Mouse (Mus musculus) layer of hippocampus, postnatal 36 days (tissue): ENCODE results near the gene Hexa. TPM values are rescaled to one million over a fixed set of nuclear protein-coding genes. Genes with fewer than 3 reads are reported as not detected.

Experiments used
- DNase-seq, 2 experiments: peaks; one replicate each; pipeline ENCODE4 v3.0.0; 2022
- total RNA-seq, 2 experiments: library from RNA; stranded (reverse); gene quantifications; 2 replicates each; pipeline ENCODE4 v1.2.3; 2021

The Hexa gene
- total RNA-seq, 2 experiments from 2014 or later, result 50.9 to 51.6 TPM

DNA sequence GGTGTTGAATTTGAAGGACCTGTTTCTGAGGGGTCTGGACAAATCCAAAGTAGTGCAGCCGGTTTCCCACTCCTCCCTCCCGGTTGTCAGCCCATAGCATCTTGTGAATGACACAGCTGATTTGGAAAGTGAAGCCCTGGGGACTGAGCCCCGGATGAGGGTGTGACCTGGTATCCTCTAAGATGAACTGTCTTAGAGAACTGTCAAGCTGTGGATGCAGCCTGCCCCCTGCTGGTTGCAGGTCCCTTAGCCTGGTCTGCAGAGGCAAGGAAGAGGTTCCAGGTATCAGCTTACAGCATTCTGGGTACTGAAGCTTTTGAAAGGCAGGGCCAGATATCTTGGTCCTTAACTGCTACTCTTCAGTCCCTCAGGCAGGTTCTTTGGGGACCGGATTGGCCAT, 26.3 kb downstream of the Hexa start:
- DNase-seq, result peak in 1 of 2 experiments; percentile 61

- peak; percentile 55 to 58 for DNase-seq
Observed at GRCm38 (mm10) chr9:59567111-59567510, 27.8 kb downstream of the Hexa start.

DNA sequence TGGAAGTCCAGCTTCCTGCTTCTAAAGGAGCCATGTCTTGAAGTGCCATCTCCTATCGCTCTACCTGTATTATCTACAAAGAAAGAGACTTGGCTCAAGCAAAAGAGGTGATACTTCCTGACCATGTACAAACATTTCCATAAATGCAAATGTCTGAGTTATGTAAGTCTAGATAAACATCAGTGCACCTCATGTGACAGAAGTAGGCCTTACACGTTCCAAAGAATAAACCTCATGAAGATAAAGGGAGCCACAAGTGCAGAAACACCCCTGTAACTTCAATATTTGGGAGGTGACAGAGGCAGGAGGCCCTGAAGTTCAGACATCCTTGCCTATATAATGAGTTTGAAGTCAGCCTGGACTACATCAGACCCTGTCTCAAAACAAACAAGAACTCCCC, 32.5 kb downstream of the Hexa start:
- no peak for DNase-seq

GRCm38 (mm10) chr9:59577401-59577800, 38.1 kb downstream of the Hexa start:
- no peak for DNase-seq

DNA sequence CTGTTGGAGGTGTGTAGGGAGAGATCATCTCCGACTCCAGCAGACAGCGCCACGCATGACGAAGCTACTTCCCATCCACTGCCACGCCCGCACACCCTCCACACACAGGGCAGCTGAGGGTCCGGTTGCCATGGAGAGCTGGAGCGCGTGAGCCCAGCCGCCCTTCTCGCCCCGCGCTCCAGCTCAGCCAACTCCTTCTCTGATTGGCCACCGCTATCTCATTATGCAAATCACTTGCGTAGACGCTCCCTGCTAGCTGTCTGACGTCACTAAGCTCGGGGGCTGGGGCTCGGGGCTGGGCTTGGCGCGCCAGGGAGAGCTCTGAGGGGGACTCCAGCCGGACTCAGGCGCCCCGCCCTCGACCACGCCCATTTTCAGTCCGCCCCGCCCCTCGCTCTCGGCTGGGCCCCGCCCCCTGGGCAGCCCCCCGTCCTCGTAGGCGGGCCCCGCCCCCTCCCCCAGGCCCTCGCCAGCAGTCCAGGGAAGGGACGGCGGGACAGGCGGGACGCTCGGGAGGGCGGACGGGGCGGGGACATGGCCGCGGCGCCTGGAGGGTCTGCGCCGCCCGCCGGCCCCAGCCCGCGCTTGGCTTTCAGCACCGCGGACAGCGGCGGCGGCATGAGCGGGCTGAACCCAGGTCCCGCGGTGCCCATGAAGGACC, 38.6 kb downstream of the Hexa start, which contains the start of gene Celf6:
Gene Celf6 (plus strand): TSS at position 74 of the 661 bp plus-strand sequence.
- peak; percentile 91 to 92 for DNase-seq

DNA sequence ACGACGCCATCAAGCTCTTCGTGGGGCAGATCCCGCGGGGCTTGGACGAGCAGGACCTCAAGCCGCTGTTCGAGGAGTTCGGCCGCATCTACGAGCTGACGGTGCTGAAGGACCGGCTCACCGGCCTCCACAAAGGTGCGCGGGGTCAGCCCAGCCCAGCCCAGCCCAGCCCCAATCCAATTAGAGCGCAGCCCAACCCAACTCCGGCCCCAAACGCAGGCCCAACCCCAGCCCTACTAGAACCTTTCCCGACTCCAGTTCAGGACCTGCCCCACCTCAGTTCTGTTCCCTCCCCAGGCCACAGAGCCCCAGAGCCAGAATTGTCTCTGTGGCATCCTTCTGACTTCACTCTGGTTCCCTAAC, 39.1 kb downstream of the Hexa start:
- DNase-seq, result no peak

DNA sequence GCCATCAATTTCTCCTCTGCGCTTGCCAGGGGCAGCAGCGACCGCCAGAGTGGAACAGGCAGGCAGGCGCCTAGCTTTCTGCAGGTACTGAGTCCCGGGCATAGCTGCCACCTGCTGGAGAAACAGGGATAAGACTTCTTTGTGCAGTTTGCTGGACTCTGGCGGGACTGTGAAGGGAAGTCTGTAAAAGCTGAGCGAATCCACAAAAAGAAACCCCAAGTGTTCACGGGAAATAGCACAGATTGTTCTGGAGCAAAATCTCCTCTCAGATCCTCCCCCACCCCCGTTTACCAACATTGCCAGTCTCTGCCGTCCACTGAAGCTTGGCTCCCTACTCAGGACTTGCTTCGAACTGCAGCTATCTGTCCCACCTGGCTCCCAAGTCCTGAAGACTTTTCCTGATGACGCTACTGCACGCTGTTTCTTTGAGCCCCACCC, 45.5 kb downstream of the Hexa start:
- peak; percentile 75 to 77 for DNase-seq

GRCm38 (mm10) chr9:59588252-59588651, 48.9 kb downstream of the Hexa start:
- DNase-seq, result peak; percentile 47 to 54

DNA sequence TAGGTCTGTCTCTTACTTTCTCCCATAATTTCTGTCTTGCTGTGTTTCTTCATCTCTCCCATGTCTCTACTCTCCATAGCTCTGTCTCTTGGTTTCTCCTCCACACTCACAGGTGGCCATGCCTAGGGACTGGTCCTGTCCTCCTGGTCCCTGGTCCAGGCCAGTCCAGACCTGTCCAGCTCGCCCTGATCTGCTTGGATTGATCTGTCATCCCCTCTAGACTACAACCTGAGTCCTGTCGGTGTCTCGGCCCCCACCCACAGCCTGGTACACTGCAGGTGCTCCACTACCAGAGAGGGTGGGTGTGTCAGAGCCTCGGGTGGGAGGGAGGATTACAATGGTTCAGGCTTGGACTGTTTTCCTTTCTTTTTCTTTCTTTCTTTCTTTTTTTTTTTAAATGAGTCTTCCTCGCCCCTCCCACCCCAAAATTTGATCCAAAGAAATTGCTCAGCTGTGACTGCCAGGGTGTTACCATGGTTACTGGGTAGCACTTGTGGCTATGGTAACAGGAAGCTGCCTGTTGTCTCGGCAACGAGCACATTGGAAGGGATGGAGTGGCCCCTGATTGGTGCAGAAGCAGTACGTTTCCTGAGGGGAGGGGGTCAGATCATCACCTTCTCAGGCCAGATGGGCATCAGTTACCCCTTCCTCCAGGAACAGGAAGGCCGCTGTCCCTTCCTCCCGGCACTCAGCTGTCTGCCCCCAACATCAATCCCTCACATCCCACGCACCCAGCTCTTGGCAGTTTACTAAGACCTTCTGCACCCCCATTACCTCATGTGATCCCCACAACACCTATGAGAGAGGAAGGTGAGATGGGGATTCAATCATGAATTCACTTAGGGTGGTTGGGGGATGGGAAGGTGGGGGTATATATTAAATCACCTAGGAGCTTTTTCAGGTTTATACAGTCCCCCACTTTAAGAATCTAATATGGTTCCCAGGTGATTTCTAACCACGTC, 49.7 kb downstream of the Hexa start:
- DNase-seq, result peak; percentile 69 to 82

DNA sequence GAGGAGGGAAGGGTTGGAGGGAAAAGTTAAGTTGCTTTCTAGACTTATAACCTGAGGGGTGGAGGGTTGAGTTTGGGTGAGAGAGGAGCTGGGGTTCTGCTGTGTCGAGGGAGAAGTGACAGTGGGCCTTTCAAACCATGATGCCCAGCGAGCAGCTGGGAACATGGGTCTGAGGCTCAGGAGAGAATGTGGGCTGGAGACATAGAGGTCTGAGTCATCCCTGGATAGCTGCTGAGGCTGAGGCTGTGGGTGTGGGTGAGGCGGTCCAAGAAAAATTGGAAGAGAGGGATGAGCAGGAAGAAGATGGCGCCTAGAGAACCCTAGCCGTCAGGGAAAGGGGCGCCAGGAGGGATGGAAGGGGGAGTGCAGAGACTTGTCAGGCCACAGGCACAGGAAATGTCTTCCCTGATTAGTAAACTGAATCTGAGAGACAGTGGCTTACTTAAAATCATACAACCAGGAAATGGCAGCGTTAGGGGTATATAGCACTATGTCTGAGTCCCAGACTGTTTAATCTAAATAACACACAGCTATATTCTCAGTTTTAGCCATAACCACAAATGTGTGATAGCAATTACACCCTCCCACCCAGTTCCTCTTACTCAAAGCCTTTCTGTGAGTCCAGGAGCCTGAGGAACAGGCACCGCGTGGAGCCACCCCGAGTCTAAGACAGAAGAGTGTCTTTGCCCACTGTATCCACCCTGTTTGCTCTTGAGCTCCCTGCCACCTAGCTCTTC, 50.5 kb downstream of the Hexa start:
- peak; percentile 48 to 50 for DNase-seq

GRCm38 (mm10) chr9:59601661-59602060, 62.3 kb downstream of the Hexa start:
- DNase-seq, result no peak

DNA sequence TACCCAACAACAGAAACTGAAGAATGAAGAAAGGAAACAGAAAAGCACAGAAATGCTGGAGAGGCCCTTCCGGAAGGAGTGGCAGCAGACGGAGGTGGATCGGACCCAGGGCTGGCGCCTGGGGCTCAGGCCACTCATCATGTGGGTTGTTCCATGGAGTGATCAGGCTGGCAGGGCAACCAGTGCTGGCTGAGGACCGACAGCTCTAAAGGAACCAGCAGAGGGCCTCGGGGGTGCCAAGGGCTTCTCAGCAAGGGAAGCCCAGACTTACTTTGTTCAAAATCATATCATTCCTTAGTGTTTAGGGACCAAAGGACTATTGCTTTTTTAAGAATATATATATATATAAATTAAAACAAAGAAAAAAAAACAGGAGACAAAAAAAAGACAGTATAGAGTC, 66.6 kb downstream of the Hexa start:
- no peak for DNase-seq

- DNase-seq, result no peak
Observed at GRCm38 (mm10) chr9:59610950-59611349, 71.6 kb downstream of the Hexa start.

Other genes starting within 250 kb of the Hexa start
- gene Adpgk, start 248.0 kb upstream of the Hexa start, total RNA-seq, result 10 to 100 TPM; 17.0 to 17.5 TPM
- gene Bbs4, start 186.0 kb upstream of the Hexa start, total RNA-seq, result 10 to 100 TPM; 41.3 to 45.4 TPM
- 100 to 1,000 TPM; 108 to 111 TPM for gene Arih1, start 52.9 kb upstream of the Hexa start, total RNA-seq
- gene Tmem202, start 307 bp downstream of the Hexa start, total RNA-seq, result 1 to 10 TPM; 2.1 to 2.7 TPM
- 10 to 100 TPM; 28.6 to 29.8 TPM for gene Celf6, start 38.4 kb downstream of the Hexa start, total RNA-seq
- 100 to 1,000 TPM; 131 to 142 TPM for gene Parp6, start 77.7 kb downstream of the Hexa start, total RNA-seq
- gene Pkm, start 116.8 kb downstream of the Hexa start, total RNA-seq, result 1,000 to 10,000 TPM; 1,284 to 1,365 TPM
- gene Gramd2, start 140.6 kb downstream of the Hexa start, total RNA-seq, result 1 to 10 TPM; 5.0 to 6.9 TPM
- gene Senp8, start 211.2 kb downstream of the Hexa start, total RNA-seq, result 10 to 100 TPM in 1 of 2 experiments, 1 to 10 TPM in 1; 9.7 to 11.5 TPM
- 10 to 100 TPM; 65.4 to 72.9 TPM for gene Myo9a, start 211.4 kb downstream of the Hexa start, total RNA-seq